Mouse (Mus musculus): ENCODE data around the gene Sytl3. TPM values are rescaled to one million over a fixed set of nuclear protein-coding genes. Genes with fewer than 3 reads are reported as not detected.

Sytl3 gene
- total RNA-seq, 2 experiments from 2014 or later: 0.24 to 2.9 TPM

GRCm38 (mm10) chr17:6746452-6747231, 87.7 kb downstream of the Sytl3 start:
- no peak for DNase-seq
- intact Hi-C loops (cut with DNase I): no loop called here

GRCm38 (mm10) chr17:6747478-6747877, 88.6 kb downstream of the Sytl3 start:
- peak in 1 of 2 experiments; percentile 55 for DNase-seq
- intact Hi-C loops (cut with DNase I): no loop called here

- peak in 1 of 2 experiments; percentile 47 for DNase-seq
- intact Hi-C loops (cut with DNase I): no loop called here
These were observed 90.0 kb downstream of the Sytl3 start for GRCm38 (mm10) chr17:6748779-6749464.

GRCm38 (mm10) chr17:6751221-6751859, 92.4 kb downstream of the Sytl3 start:
- peak; percentile 37 to 47 for DNase-seq
- intact Hi-C loops (cut with DNase I): no loop called here

- intact Hi-C loops (cut with DNase I): no loop called here
- DNase-seq: no peak
These were observed 93.5 kb downstream of the Sytl3 start for GRCm38 (mm10) chr17:6752375-6752774.

- no peak for DNase-seq
- intact Hi-C loops (cut with DNase I): no loop called here
These were observed 96.3 kb downstream of the Sytl3 start for GRCm38 (mm10) chr17:6755176-6755575.

GRCm38 (mm10) chr17:6755873-6756272, 97.0 kb downstream of the Sytl3 start:
- intact Hi-C loops (cut with DNase I): no loop called here
- no peak for DNase-seq

GRCm38 (mm10) chr17:6757902-6758301, 99.0 kb downstream of the Sytl3 start:
- intact Hi-C loops (cut with DNase I): no loop called here
- no peak for DNase-seq

GRCm38 (mm10) chr17:6758845-6759244, 100.0 kb downstream of the Sytl3 start:
- DNase-seq: no peak
- intact Hi-C loops (cut with DNase I): no loop called here

GRCm38 (mm10) chr17:6759717-6760292, 100.9 kb downstream of the Sytl3 start:
- no peak for DNase-seq
- intact Hi-C loops (cut with DNase I): no loop called here

- no peak for DNase-seq
- intact Hi-C loops (cut with DNase I): no loop called here
These were observed 104.8 kb downstream of the Sytl3 start for GRCm38 (mm10) chr17:6763513-6764226.

- DNase-seq: no peak
- intact Hi-C loops (cut with DNase I): no loop called here
These were observed 105.3 kb downstream of the Sytl3 start for GRCm38 (mm10) chr17:6764227-6764593.

- intact Hi-C loops (cut with DNase I): no loop called here
- DNase-seq: no peak
These were observed 105.8 kb downstream of the Sytl3 start for GRCm38 (mm10) chr17:6764730-6765129.

- no peak for DNase-seq
- intact Hi-C loops (cut with DNase I): no loop called here
These were observed 107.0 kb downstream of the Sytl3 start for GRCm38 (mm10) chr17:6765886-6766285.

GRCm38 (mm10) chr17:6766823-6767222, 107.9 kb downstream of the Sytl3 start:
- no peak for DNase-seq
- intact Hi-C loops (cut with DNase I): no loop called here

GRCm38 (mm10) chr17:6767771-6768170, 108.9 kb downstream of the Sytl3 start:
- intact Hi-C loops (cut with DNase I): no loop called here
- no peak for DNase-seq

- DNase-seq: peak; percentile 31 to 66
These were observed 109.5 kb downstream of the Sytl3 start for GRCm38 (mm10) chr17:6768301-6768788.

GRCm38 (mm10) chr17:6769602-6770001, 110.7 kb downstream of the Sytl3 start:
- intact Hi-C loops (cut with DNase I): no loop called here
- no peak for DNase-seq

More at GRCm38 (mm10) chr17:6768301-6768788, 109.5 kb downstream of the Sytl3 start:
- intact Hi-C loops (cut with DNase I): no loop called here

GRCm38 (mm10) chr17:6771661-6772489, 113.0 kb downstream of the Sytl3 start:
- DNase-seq: no peak
- intact Hi-C loops (cut with DNase I): no loop called here

- no peak for DNase-seq
- intact Hi-C loops (cut with DNase I): no loop called here
These were observed 113.5 kb downstream of the Sytl3 start for GRCm38 (mm10) chr17:6772490-6772773.

Data from heart, postnatal 14 days (tissue).